Mouse (Mus musculus): ENCODE data around the gene Gnaq.

DNA sequence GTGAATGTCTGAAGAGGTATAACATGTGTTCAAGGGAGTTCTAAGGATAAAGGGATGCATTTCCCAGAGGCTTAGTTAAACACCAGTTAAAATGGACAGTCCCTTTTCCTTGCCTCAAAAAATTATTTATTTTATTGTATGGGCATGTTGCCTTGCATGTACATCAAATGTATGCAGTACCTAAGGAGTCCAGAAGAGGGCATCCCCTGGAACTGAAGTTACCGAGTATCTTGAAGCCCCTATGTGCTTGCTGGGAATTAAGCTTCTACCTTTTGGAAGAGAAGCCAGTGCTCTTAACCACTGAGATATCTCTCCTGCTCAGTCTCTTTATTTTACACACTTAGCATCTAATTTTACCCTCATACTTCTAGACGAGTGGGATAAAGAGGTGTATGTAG lies 127.8 kb downstream of the Gnaq start:
- TF ChIP-seq FLI1 (IDR thresholded peaks at IDR 0.05; ENCODE audit: low read length): no peak
- TF ChIP-seq GATA1 (IDR thresholded peaks at IDR 0.05; ENCODE audit: borderline replicate concordance, low read length): no peak
